11 mouse cellular contexts compared by ENCODE assay signal in the genomic region with DNA sequence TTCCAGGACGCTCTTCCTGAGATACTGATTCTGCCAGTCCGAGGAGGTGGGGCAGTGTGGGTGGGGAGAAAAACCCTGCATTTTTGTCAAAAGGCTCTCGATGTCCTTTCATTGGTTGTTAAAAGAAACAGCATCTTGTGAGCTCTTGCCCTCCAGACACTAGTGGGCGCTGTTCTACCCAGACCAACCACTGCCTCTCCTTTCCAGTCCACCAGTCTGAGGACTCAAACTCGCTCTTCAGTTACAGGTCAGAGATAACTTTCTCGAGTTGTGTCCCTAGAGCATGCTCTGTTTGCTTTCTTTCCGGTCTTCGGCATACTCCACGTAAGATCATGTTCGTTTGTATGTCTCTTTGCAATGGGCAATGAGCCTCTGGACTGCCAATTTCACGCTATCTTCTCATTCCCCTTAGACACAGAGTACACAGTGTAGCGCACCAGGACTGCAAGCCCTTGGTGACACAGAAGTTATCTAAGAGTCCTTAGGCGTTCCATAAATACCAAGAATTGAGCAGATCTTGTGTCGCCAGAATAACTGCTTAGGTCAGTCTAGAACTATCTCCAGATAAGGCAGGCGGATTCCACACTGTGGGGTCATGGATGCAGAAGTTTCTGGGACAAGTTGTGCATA.
DNase-seq lines count a peak whose midpoint lies in the region; ATAC-seq and TF ChIP-seq lines count a peak whose summit lies in the region.
"Had no signal": no experiment of that assay in that cellular context is flagged by ENCODE, and none has a peak within 500 bp of the region (broad histone marks: within the 10 kb centered on the region; RNA-seq: fewer than 3 reads in every experiment).

No protein-coding gene starts in this region.

- H3K9ac ChIP-seq in kidney, postnatal 0 days (ENCODE audit: low read depth, low read length) = no peak overlapping the region

- no peak overlapping the region for H3K4me2 ChIP-seq in kidney, postnatal 0 days (ENCODE audit: low read length)

- TF ChIP-seq CTCF in kidney, postnatal 0 days (IDR thresholded peaks at IDR 0.05; ENCODE audit: low read depth) = peak; percentile 47
- peak; percentile 33; the same call in 1 of the 2 replicates for TF ChIP-seq CTCF in bone marrow, adult 2 months (IDR thresholded peaks at IDR 0.05; ENCODE audit: control insufficient read depth, insufficient read depth, low read length)

- no peak overlapping the region for H3K4me3 ChIP-seq in kidney, postnatal 0 days (replicated peaks; ENCODE audit: low read depth, low read length)
- no peak overlapping the region for H3K4me3 ChIP-seq in bone marrow, adult 2 months (replicated peaks; ENCODE audit: control insufficient read depth, low read depth, low read length)
- H3K4me3 ChIP-seq: megakaryocyte, embryonic 14.5 days had no signal

- ATAC-seq in kidney, postnatal 0 days (replicated peaks; ENCODE audit: low FRiP score, low read depth) = no peak
- ATAC-seq: activated CD4-positive, CD25-positive, alpha-beta regulatory T cell, adult 4 months had no signal

- H3K27ac ChIP-seq in kidney, postnatal 0 days = no peak overlapping the region
- no peak overlapping the region; the same call in 1 of the 2 replicates for H3K27ac ChIP-seq in bone marrow, adult 2 months (ENCODE audit: control insufficient read depth, insufficient read depth, low read depth, low read length, poor library complexity)

- no peak for TF ChIP-seq POLR2A in bone marrow, adult 2 months (IDR thresholded peaks at IDR 0.05; ENCODE audit: borderline replicate concordance, control insufficient read depth, low read depth, low read length)

- H3K4me1 ChIP-seq in kidney, postnatal 0 days (replicated peaks; ENCODE audit: insufficient read depth, low read length) = no peaks in the 10 kb centered on the region
- H3K4me1 ChIP-seq in bone marrow, adult 2 months (ENCODE audit: control insufficient read depth, insufficient read depth, low read length) = no peaks in the 10 kb centered on the region
- H3K4me1 ChIP-seq: megakaryocyte, embryonic 14.5 days had no signal

- no peaks in the 10 kb centered on the region for H3K27me3 ChIP-seq in kidney, postnatal 0 days (ENCODE audit: insufficient read depth, low read length)
- H3K27me3 ChIP-seq: megakaryocyte, embryonic 14.5 days had no signal

- WGBS in kidney, postnatal 0 days = 84% methylated on average over 15 of the region's 15 CpGs
- WGBS in bone marrow, adult 2 months = 77% methylated on average over 15 of the region's 15 CpGs

- no peaks in the 10 kb centered on the region for H3K9me3 ChIP-seq in kidney, postnatal 0 days (replicated peaks; ENCODE audit: low read length)
- H3K9me3 ChIP-seq: megakaryocyte, embryonic 14.5 days had no signal

- no peaks in the 10 kb centered on the region for H3K36me3 ChIP-seq in kidney, postnatal 0 days (ENCODE audit: insufficient read depth, low read length)

- no peak for DNase-seq in kidney, postnatal 0 days (ENCODE audit: low spot score)
- no peak for DNase-seq in kidney, postnatal 25 days
- peak; percentile 28 for DNase-seq in thymus, postnatal 4 days
- no peak for DNase-seq in thymus, postnatal 10 days (ENCODE audit: low spot score in 2 of 2)
- DNase-seq in cerebellum, adult 9-11 months = no peak
- DNase-seq in urinary bladder, adult 18-20 months (ENCODE audit: low spot score in 2 of 2) = no peak
- DNase-seq: layer of hippocampus, adult 9-11 months; right cerebral cortex, postnatal 14 days had no signal
